Mouse (Mus musculus): ENCODE measurements around the gene Baz2b. TPM values are rescaled to one million over a fixed set of nuclear protein-coding genes. Genes with fewer than 3 reads are reported as not detected.

Gene Baz2b
- polyA plus RNA-seq, 1 experiment from 2014 or later = 70.8 TPM

DNA sequence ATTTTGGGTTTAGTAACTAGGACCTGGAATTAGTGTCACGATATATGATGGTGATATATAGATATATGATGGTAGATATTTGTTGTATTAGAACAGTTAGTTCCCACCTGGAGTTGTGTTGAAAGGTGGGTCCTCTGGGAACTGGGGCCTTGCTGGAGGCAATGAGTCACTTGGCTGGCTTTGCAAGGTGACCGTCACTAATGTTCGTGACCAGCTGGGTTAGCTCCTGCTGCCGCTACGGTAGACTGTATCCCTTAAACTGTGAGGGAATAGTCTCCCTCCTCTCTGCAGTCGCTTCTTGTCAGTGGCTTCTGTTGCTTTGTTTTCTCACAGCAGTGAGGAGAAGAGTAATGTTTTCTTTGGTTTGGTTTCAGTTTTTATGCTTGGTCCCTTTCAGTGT is 11.6 kb upstream of the Baz2b start:
- H3K27ac ChIP-seq = no peak overlapping the region
- H3K36me3 ChIP-seq = peaks cover 23% of the 10 kb centered on the region; the same call in 1 of the 2 replicates
- ATAC-seq (ENCODE audit: insufficient number of reproducible peaks, insufficient read depth, low FRiP score, low TSS enrichment, low read depth) = no peak
- no peak overlapping the region for H3K4me3 ChIP-seq (replicated peaks)
- no peaks in the 10 kb centered on the region; the same call in 1 of the 2 replicates for H3K4me1 ChIP-seq (replicated peaks)
- no peak overlapping the region for H3K9ac ChIP-seq (replicated peaks)
- no peaks in the 10 kb centered on the region for H3K27me3 ChIP-seq
- 73% methylated on average over 6 of the region's 6 CpGs for WGBS
- H3K9me3 ChIP-seq = no peaks in the 10 kb centered on the region
- H3K4me2 ChIP-seq = no peak overlapping the region

DNA sequence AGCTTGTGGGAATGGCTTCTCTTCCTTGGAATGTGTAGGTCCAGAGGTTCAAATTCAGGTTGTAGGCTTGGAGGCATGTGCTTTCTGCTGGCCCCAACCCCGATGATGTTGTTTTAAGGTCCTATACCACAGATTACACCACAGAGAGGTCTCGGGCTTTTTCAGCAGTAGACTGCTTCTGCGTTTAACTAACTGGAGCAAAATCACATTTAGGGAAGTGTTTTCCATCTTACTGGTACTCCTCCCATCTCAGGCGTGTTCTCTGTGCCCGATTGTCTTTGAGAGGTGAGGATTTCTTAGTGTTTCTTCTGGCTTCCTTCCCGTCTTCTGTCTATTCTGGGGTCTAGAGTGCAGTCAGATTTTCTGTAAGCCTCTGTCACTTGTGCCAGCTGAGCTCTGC is 8.0 kb upstream of the Baz2b start:
- H3K27ac ChIP-seq = no peak overlapping the region
- no peak overlapping the region for H3K4me2 ChIP-seq
- H3K4me3 ChIP-seq (replicated peaks) = no peak overlapping the region
- peaks cover 39% of the 10 kb centered on the region for H3K36me3 ChIP-seq
- no peaks in the 10 kb centered on the region for H3K27me3 ChIP-seq
- H3K9me3 ChIP-seq = no peaks in the 10 kb centered on the region
- WGBS = 95% methylated on average over 6 of the region's 6 CpGs
- H3K4me1 ChIP-seq (replicated peaks) = no peaks in the 10 kb centered on the region; the same call in 1 of the 2 replicates
- H3K9ac ChIP-seq (replicated peaks) = no peak overlapping the region
- no peak for ATAC-seq (ENCODE audit: insufficient number of reproducible peaks, insufficient read depth, low FRiP score, low TSS enrichment, low read depth)

DNA sequence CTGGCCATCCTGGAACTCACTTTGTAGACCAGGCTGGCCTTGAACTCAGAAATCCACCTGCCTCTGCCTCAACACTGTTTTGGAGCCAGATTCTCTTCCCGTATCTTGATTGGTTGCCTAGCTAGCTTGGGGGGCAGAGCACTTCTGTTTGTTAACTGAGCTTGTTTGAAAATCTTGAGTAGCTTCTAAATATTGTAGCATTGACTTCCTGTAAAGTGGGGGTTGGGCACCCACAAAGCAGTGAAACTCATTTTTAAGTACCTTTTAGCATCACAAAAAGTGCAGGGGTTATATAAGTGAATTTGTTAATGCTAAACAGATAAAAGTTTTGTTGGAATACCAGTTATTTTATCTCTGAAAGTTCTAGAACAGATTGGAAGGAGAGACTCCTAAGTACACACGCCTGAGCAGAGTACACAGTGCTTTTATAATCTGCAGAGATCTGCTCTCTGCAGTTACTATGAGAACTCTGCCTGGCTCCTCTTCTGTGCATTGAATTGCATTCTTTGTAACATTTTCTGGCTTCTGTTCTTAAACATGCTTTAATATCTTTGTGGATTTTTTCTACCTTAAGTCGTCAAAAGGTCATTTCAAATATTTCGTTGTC is 7.0 kb upstream of the Baz2b start:
- Histone ChIP-seq H3K27ac (no peak overlapping the region), H3K36me3 (peaks cover 41% of the 10 kb centered on the region), H3K4me1 (replicated peaks) (peaks cover 6% of the 10 kb centered on the region), H3K9me3 (no peaks in the 10 kb centered on the region), H3K9ac (replicated peaks) (no peak overlapping the region), H3K4me3 (replicated peaks) (no peak overlapping the region), H3K4me2 (no peak overlapping the region), H3K27me3 (no peaks in the 10 kb centered on the region)
- ATAC-seq (ENCODE audit: insufficient number of reproducible peaks, insufficient read depth, low FRiP score, low TSS enrichment, low read depth) = no peak
- WGBS = 92% methylated on average over 4 of the region's 4 CpGs

DNA sequence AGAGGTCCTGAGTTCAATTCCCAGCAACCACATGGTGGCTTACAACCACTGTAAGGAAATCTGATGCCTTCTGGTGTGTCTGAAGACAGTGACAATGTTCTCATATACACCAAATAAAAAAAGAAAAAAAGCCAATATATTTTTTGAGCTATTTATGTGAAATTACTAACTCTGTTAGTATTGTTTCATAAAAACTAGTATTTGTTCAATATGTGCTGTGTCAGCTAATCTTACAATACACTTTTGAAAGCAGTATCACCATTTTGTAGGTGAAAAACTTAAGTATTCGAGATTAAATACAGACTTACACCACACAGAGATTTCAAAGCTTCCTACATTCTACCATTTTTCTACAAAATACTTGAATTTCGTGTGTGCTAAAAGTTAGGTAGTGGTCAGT is 5.0 kb upstream of the Baz2b start:
- no peak for ATAC-seq (ENCODE audit: insufficient number of reproducible peaks, insufficient read depth, low FRiP score, low TSS enrichment, low read depth)
- Histone ChIP-seq H3K27me3 (no peaks in the 10 kb centered on the region), H3K4me2 (no peak overlapping the region), H3K4me3 (replicated peaks) (no peak overlapping the region), H3K27ac (no peak overlapping the region), H3K36me3 (peaks cover 44% of the 10 kb centered on the region), H3K9ac (replicated peaks) (no peak overlapping the region), H3K9me3 (no peaks in the 10 kb centered on the region), H3K4me1 (replicated peaks) (peaks cover 17% of the 10 kb centered on the region)
- 95% methylated on average over 2 of the region's 2 CpGs for WGBS

DNA sequence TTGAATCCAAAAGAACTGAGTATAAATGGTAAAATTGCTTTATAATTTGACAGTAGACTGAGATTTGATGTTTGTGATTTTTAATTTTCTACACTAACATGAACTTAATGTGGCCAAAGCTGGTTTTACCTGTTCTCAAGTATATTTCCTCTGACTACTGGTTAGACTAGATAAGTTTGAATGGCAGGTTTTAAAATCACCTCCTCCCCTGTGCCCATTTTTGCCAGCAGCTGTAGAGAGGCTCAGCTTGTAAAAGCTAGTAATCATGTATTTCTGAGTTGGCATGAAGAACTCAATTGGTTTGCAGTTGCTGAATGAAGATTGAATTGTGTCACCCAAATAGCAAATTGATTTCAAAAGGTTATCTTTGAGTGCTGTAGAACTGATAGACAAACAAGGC is 2.8 kb upstream of the Baz2b start:
- Histone ChIP-seq H3K36me3 (peaks cover 36% of the 10 kb centered on the region), H3K4me3 (replicated peaks) (no peak overlapping the region), H3K9me3 (no peaks in the 10 kb centered on the region), H3K27me3 (no peaks in the 10 kb centered on the region), H3K27ac (no peak overlapping the region), H3K4me2 (no peak overlapping the region), H3K9ac (replicated peaks) (no peak overlapping the region), H3K4me1 (replicated peaks) (peaks cover 25% of the 10 kb centered on the region)
- ATAC-seq (ENCODE audit: insufficient number of reproducible peaks, insufficient read depth, low FRiP score, low TSS enrichment, low read depth) = no peak

DNA sequence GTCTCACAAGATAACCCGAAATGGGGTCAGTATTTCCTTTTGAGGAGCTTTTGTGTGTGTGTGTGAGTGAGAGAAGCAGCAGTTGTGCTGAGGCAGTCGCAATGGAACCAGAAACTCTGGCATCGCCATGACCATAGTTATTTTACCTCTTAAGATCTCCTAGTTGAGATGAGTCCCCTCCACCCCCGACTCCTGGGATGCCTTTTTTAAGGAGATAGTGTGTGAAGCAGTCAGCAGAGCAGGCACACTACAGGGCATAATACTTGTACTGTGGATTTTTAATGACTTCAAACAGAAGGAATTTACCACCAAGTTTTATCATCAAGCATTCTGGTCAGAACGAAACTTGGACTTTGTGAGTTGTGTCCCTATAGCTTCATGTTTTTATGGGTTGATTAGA is 1.2 kb upstream of the Baz2b start:
- H3K4me1 ChIP-seq (replicated peaks) = peaks cover 25% of the 10 kb centered on the region
- no peak for ATAC-seq (ENCODE audit: insufficient number of reproducible peaks, insufficient read depth, low FRiP score, low TSS enrichment, low read depth)
- no peaks in the 10 kb centered on the region for H3K9me3 ChIP-seq
- peaks cover 30% of the 10 kb centered on the region for H3K36me3 ChIP-seq
- peak overlapping the region; percentile 77 for H3K4me2 ChIP-seq
- WGBS = 24% methylated on average over 5 of the region's 5 CpGs
- peak overlapping the region; percentile 96 for H3K9ac ChIP-seq (replicated peaks)
- 0 out of 2 replicates have a peak overlapping the region, but pooled peaks have one; percentile 19 for H3K27ac ChIP-seq
- no peaks in the 10 kb centered on the region for H3K27me3 ChIP-seq
- H3K4me3 ChIP-seq (replicated peaks) = peak overlapping the region; percentile 93

DNA sequence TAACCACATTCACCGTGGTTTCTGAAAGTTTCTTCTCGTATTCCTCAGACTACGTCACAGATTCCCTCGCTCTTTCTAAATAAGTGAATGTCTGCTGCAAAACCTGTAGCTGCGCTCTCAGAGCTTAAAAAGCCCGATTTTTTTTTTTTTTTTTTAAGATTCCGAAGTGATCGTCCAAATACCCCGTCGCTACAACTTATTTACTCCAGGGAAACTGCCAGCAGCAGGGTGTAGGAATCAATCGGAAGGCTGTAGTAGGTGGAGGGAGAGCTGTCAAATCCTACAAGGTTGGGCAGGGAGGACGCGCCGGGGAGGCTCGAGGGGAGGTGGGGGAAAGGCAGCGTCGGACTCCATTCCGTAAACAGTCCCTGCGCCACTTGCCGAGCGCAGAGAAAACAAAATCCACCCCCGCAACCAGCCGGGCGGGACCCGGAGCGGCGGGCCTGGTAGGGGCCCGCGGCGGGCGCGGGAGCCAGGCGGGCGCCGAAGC is 472 bp downstream of the Baz2b start:
- Histone ChIP-seq H3K4me3 (replicated peaks) (peak overlapping the region; percentile 93), H3K9ac (replicated peaks) (peak overlapping the region; percentile 96), H3K4me1 (replicated peaks) (peaks cover 25% of the 10 kb centered on the region), H3K36me3 (peaks cover 33% of the 10 kb centered on the region; the same call in 1 of the 2 replicates), H3K9me3 (no peaks in the 10 kb centered on the region), H3K27ac (peak overlapping the region; percentile 93), H3K27me3 (no peaks in the 10 kb centered on the region), H3K4me2 (peak overlapping the region; percentile 77)
- ATAC-seq (ENCODE audit: insufficient number of reproducible peaks, insufficient read depth, low FRiP score, low TSS enrichment, low read depth) = peak; percentile 50; the same call in 1 of the 2 replicates
- 0% methylated on average over 30 of the region's 35 CpGs for WGBS

DNA sequence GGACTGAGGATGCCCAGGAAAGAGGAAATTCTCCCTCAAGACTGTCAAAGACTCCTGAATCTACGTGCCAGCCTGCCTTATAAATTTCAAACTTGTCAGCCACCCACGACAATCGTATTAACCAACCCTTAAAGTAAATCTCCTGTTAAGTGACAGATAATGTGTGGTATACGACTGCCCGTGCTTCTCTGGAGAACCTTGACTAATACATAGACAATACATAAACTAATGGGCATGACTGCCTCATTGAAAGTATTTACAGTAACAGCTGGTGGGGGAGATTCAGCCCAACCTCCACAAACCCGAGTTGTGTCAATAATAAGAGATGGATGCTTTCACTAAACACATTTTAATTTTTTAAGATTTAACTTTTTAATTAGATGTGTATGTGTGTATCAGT is 3.8 kb downstream of the Baz2b start:
- Histone ChIP-seq H3K9me3 (no peaks in the 10 kb centered on the region), H3K9ac (replicated peaks) (no peak overlapping the region), H3K4me2 (no peak overlapping the region), H3K4me1 (replicated peaks) (peaks cover 12% of the 10 kb centered on the region), H3K27ac (no peak overlapping the region), H3K4me3 (replicated peaks) (no peak overlapping the region), H3K27me3 (no peaks in the 10 kb centered on the region), H3K36me3 (peaks cover 18% of the 10 kb centered on the region; the same call in 1 of the 2 replicates)
- WGBS = 73% methylated on average over 6 of the region's 6 CpGs
- no peak for ATAC-seq (ENCODE audit: insufficient number of reproducible peaks, insufficient read depth, low FRiP score, low TSS enrichment, low read depth)

DNA sequence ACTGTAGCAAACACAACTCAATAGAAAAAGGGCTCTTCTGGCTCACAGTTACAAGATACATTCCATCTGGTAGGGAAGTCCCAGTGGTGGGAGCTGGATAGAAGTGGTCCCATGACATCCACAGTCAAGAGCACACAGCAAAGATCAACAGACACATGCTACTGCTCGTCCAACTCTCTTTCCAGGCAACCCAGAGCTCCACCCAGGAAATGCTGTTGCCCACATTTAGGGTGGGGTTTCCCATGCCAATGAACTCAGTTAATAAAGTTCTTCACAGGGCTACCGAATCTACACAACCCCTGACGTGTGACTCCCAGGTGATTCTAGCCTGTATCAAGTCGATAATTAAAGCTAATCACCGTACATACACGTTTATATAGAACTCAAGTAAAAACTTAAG is 5.5 kb downstream of the Baz2b start:
- Histone ChIP-seq H3K4me3 (replicated peaks) (no peak overlapping the region), H3K4me2 (no peak overlapping the region), H3K9ac (replicated peaks) (no peak overlapping the region), H3K36me3 (peaks cover 18% of the 10 kb centered on the region; the same call in 1 of the 2 replicates), H3K27me3 (no peaks in the 10 kb centered on the region), H3K27ac (no peak overlapping the region), H3K9me3 (no peaks in the 10 kb centered on the region), H3K4me1 (replicated peaks) (peaks cover 11% of the 10 kb centered on the region)
- 83% methylated on average over 6 of the region's 6 CpGs for WGBS
- no peak for ATAC-seq (ENCODE audit: insufficient number of reproducible peaks, insufficient read depth, low FRiP score, low TSS enrichment, low read depth)

DNA sequence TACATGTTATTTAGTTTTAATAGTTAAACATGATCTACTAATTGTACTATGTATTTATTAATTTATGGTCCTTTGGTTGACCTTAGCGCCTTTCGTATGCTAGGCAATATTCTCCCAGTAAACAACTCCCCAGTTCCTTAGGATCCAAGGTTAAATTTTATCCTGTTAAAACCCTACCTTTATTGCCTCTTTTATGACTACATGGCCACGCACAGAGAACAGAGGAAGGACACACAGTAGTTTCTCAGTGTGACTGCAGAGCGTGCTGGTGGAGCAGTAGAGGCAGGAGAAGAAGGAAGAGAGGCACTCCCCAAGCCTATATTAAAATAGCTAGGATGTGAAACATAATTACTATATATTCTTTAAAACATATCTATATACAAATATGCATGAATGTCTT is 5.9 kb downstream of the Baz2b start:
- no peak overlapping the region for H3K4me2 ChIP-seq
- 72% methylated on average over 4 of the region's 4 CpGs for WGBS
- H3K27ac ChIP-seq = no peak overlapping the region
- no peaks in the 10 kb centered on the region for H3K27me3 ChIP-seq
- H3K9me3 ChIP-seq = no peaks in the 10 kb centered on the region
- ATAC-seq (ENCODE audit: insufficient number of reproducible peaks, insufficient read depth, low FRiP score, low TSS enrichment, low read depth) = no peak
- H3K36me3 ChIP-seq = peaks cover 18% of the 10 kb centered on the region; the same call in 1 of the 2 replicates
- no peak overlapping the region for H3K9ac ChIP-seq (replicated peaks)
- H3K4me3 ChIP-seq (replicated peaks) = no peak overlapping the region
- peaks cover 11% of the 10 kb centered on the region for H3K4me1 ChIP-seq (replicated peaks)

DNA sequence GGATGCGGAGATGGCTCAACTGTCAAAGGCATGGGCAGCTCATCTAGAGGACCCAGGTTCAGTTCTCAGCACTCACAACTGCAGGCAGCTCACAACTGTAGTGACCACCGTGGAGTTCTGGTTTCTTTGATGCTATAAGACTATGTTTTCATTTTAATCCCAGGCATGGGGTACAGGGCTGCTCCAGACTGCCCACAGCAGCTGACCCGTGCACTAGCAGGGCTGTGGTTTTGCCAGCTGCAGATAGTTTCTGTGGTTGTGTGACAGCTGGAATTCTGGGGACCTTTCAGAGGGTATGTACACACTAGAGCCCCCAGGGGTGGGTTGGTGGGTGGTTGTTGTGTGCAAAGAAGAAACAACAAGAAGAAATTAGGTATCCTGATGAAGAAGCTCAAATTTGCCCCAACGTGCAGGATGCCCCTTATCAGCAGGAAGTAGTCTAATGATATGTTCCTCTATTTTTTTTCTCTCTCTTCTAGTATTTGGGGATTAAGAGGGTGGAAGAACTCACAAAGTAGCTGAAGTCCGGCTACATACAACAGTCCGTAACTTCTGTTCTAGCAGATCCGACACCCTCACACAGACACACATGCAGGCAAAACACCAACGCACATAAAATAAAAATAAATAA is 6.6 kb downstream of the Baz2b start:
- no peaks in the 10 kb centered on the region for H3K9me3 ChIP-seq
- peaks cover 7% of the 10 kb centered on the region for H3K4me1 ChIP-seq (replicated peaks)
- H3K27me3 ChIP-seq = no peaks in the 10 kb centered on the region
- no peak overlapping the region for H3K4me3 ChIP-seq (replicated peaks)
- ATAC-seq (ENCODE audit: insufficient number of reproducible peaks, insufficient read depth, low FRiP score, low TSS enrichment, low read depth) = no peak
- H3K4me2 ChIP-seq = no peak overlapping the region
- no peak overlapping the region for H3K9ac ChIP-seq (replicated peaks)
- no peak overlapping the region for H3K27ac ChIP-seq
- peaks cover 18% of the 10 kb centered on the region; the same call in 1 of the 2 replicates for H3K36me3 ChIP-seq
- 91% methylated on average over 8 of the region's 8 CpGs for WGBS

Measured in limb, embryonic 12.5 days (tissue).